Mouse (Mus musculus) cerebellum, adult (tissue): ENCODE data around the gene Atp6v0e2.

ENCODE experiments used
- ATAC-seq: cut with Nextera tagmentation; 2 replicates; pipeline ENCODE4 v1.9.2; 2017; ENCODE audit warnings: mild to moderate bottlenecking, moderate library complexity, mixed read lengths; ENCODE audit not compliant: insufficient number of reproducible peaks, low FRiP score, low TSS enrichment

Atp6v0e2 gene

DNA sequence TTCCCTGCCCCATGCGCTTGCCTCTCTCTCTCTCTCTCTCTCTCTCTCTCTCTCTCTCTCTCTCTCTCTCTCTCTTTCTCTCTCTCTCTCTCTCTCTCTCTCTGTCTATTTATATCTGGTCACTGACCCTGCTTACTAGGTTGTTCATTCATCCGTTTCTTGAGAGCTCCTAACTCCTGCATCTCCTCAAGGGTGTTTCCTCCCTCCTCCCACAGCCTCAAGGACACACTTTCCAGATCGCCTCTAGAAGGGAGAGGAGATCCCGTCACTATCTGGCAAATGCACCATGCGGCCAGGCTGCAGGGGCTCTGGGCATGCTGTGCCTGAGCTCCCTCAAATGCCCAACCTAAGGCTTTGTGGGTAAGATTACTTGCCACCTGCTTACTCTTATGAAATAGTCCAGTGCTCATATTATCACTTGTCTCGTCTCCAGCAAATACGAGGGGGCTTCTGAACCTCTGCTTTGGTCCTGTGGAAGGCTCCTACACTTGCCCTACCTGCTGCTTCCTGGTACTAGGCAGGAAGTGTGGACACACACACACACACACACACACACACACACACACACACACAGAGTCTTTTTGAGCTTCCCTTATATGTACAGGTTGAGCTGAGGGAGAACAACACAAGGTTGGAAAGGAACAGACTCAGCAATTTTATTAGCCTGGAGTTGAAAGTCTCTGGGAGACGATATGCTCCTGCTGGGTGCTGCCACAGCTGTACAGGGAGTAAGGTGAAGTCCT, 31.8 kb downstream of the Atp6v0e2 start:
- ATAC-seq = no peak

- ATAC-seq = no peak
Observed at GRCm38 (mm10) chr6:48572014-48572413, 34.6 kb downstream of the Atp6v0e2 start.

DNA sequence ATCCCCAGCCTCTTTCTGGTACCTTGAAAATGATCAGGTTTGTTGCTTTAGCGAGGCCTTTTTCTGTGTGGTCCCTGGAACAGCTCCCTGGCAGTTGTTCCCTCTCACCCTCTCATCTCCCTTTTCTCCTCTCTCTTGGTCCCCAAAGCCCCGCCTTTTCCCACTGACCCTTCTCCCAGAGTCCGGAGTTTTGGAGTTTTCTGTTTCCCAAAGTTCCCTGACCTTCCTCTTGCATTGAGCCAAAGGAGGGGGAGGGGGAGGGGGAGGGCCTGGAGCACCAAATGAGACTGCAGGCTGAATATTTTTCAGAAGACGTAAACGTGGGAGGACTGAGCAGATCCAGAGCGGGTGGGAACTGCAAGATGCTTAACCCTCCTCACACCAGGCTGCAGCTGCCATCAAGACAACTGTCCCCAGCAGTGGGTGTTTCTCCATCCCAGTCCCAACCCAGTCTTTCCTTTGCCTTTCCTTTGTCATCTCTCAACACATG, 35.2 kb downstream of the Atp6v0e2 start, which contains the start of gene Rarres2:
Rarres2 (minus strand) TSS at position 218 of the 490 bp plus-strand sequence.
- no peak for ATAC-seq

- ATAC-seq = no peak
Observed at GRCm38 (mm10) chr6:48573280-48573679, 35.9 kb downstream of the Atp6v0e2 start.

DNA sequence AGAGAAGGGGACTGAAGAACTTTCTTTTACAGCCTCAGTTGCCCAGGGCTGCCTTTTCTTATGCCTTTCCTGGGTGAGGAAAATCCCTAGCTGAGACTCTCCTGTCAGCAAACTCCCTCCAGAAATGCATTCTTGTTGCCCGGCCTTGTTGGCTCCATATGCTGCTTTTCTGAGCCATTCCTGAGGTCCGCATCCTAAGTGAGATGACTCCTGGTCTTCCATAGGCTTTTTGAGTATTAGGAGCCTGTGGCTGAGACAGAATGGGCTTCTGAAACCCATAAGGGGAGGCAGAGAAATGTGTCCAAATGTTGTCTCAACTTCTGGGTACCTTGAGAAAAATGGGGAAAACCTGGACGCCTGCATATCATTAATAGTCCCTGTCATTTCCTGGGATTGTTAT, 36.6 kb downstream of the Atp6v0e2 start:
- ATAC-seq = no peak

- ATAC-seq = no peak
Observed at GRCm38 (mm10) chr6:48578736-48579135, 41.3 kb downstream of the Atp6v0e2 start.

GRCm38 (mm10) chr6:48579215-48579648, 41.8 kb downstream of the Atp6v0e2 start:
- no peak for ATAC-seq

GRCm38 (mm10) chr6:48581257-48581656, 43.8 kb downstream of the Atp6v0e2 start:
- ATAC-seq = no peak

- 0 out of 2 replicates have a peak, but pooled peaks have one; percentile 31 for ATAC-seq
Observed at GRCm38 (mm10) chr6:48582037-48582436, 44.6 kb downstream of the Atp6v0e2 start.

DNA sequence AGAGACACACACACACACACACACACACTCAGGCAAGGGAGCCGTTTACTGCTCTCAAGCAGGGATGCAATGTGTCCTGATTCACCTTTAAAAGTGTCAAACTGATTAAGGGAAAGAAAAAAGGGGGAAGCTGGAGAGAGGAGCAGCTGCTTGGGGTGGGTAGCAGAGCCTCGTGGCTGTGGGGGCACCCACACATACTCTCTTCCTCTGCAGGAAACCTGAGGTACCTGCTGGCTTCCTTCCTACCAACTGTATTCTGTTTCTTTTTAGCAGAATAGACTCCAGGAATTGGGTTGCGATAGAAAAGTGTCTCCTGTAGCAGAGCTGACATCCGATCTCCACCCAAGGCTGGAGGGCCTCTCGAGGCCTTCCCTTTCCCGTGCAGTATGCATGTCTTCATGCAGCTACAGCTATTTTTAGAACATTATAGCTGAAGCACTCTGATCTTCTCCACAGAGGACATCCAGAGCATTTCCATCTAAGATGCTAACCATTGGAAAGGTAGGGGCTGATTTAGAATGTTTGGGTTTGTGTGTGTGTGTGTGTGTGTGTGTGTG, 51.9 kb downstream of the Atp6v0e2 start, which contains the start of gene Gm45021:
Gm45021 (plus strand) TSS at position 417 of the 557 bp plus-strand sequence.
- ATAC-seq = no peak
